Mouse (Mus musculus): Measurements from ENCODE around the gene Slc26a10. TPM values are rescaled to one million over a fixed set of nuclear protein-coding genes. Genes with fewer than 3 reads are reported as not detected.

Gene Slc26a10
- total RNA-seq (2021): under 1 TPM; 0.83 to 0.88 TPM

DNA sequence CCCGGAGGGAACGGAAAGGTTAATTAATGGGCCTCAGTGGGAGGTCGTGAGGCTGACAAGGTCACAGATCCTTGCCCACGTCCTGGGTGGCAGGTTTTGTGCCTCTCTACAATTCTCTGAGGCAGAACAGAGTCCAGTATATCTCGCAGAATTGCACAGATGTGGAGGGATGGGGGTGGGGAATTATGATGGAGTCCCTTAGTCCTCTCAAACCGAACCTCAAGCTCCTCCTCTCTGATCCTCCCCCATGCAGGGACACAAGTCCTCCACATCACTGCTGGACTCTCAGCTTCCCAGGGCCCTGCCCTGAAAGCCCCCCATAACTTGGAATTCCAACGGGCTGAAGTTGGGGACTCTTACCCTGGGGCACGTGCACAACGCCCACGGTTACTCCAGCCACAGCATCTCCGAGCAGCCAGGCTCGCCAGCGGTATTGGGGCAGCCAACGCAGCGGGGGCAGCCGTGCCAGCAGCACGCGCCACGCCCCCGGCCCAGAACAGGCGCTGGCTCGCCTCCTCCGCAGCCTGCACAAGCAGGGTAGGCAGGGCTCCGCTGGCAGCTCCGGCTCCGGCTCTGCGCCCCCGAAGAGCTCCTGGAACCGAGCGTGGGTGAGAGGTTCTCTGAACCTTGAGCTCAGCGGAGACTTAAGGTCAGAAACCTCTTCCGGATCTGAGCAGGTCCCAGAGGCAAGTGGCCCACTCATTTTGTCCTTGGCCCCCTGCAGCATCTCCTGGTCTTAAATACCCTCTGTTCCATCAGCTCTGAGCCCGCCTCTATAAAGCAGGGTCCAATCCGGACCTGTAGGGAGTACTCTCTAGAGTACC lies at the start of gene Slc26a10:
Gene Slc26a10 (minus strand): TSS at position 775 of the 824 bp plus-strand sequence.
- intact Hi-C loops (cut with DNase I): no loop called here
- DNase-seq: peak; percentile 57

DNA sequence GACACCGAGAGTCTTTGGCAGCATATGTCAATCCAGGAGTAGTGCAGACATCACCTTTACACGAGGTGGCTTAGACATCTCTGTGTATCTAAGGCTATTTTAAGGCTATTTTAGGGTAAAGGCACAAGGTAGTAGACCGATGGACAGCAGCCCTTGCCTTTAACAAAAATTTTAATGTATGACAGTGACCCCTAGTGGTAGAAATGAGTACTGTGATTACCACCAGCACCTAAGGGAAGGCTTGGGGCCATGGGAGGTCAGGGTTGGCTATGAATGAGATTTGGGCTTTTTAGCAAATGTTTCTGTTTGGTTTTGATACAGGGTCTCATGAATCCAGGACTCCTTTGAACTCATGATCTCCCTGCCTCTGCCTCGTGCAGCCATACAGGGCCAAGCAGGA lies 48.5 kb upstream of the Slc26a10 start:
- intact Hi-C loops (cut with DNase I): no loop called here
- DNase-seq: no peak

DNA sequence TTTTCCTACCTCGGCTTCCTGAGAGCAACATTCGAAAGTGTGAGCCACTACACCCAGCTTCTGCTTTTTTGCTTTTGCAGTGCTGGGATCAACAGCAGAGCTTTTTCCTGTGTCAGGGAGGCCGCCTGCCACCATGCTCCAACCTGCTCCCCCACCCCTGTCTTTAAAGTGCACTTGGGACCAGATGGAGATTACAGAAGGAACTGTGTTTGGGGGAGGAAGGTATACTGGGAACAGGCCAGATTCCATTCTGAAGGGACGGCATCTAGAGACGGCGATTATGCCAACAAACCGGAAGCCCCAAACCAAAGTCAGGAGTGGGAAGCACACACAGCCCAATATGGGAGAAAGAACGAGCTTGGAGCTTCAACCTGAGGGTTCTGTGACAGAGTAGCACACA lies 46.7 kb upstream of the Slc26a10 start:
- intact Hi-C loops (cut with DNase I): no loop called here
- DNase-seq: no peak

DNA sequence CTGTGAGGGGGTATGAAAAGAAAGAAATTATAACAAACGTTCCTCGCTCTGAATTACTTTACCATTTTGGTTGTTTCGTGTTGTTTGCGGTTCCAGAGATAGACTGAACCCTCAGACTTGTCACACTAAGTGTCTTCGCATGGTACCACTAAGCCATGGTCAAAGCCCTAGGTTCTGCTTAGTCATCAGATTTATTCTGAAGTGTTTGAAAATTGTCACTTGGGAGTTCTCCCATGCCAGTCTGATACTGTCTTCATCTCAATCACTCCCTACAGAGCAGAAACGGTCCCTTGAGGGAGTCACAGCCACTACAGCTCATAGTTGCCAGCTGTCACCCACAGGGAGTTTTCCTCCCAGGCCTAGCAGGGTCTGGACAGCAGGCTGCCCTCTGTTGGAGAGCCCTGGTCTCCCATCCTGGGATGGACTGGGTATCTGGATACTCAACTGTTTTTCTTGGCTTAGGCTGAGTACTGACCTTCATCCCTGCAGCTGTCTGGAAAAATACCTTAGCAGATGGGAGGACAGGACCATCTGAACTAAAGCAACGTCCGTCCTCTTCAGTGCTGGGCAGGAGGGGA lies 46.0 kb upstream of the Slc26a10 start:
- DNase-seq: peak; percentile 27
- intact Hi-C loops (cut with DNase I): no loop called here

DNA sequence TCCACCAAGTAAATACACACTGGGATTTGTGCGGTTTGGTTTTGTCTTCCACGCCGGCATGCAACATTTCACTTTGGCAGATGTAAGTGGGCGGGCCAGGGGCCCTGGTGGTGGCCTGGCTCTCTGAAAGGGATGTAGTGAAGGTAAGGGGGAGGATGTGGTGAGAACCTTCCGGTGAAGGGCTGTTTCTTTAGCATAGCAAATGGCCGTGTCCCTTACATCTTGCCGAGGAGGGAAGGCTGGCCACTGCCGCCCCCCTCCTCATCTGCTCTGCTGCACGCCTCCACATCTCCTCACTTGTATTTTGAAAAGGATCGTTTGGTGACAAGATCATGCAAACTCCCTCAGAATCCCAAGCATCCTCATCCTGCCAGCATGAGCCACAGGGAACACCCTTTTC lies 45.3 kb upstream of the Slc26a10 start:
- intact Hi-C loops (cut with DNase I): loop anchor here (2.0 kb wide), 1 partner anchor 49 kb away; no protein-coding TSS in a partner anchor

DNA sequence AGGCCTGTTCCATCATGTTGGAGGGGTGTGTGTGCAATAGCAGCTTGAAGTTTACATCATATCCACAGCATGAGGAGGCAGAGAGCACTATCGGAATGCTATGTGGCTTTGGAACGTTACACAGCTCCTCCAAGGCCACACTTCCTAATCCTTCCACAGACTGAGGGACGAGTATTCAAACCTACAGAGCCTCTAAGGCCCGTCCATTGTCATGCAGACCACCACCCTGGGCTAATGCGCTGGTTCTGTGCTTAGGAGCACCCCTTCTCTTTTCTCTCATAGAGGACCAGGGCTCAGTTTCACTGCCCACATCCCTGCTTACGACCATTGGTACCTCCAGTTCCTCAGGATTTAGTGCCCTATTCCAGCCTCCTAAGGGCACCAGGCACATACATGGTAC lies 44.8 kb upstream of the Slc26a10 start:
- no peak for DNase-seq

More for the DNA sequence above, 45.3 kb upstream of the Slc26a10 start:
- no peak for DNase-seq

DNA sequence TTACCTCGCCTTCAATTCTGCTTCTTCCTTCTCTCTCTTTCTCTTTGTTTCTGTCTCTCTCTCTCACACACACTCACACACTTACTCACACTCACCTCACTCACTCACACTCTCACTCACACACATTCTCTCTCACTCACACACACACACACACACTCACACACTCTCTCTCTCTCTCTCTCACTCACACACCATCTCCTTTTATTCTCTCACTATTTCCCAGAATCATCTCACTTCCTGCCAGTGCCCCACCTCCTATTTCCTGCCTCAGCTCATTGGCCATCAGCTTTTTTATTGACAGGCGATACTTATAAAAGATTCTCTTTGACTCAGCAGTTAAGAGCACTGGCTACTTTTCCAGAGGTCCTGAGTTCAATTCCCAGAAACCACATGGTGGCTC lies 37.9 kb upstream of the Slc26a10 start:
- DNase-seq: no peak
- intact Hi-C loops (cut with DNase I): no loop called here

More for the DNA sequence above, 44.8 kb upstream of the Slc26a10 start:
- intact Hi-C loops (cut with DNase I): loop anchor here (2.0 kb wide), 1 partner anchor 48 kb away; no protein-coding TSS in a partner anchor

DNA sequence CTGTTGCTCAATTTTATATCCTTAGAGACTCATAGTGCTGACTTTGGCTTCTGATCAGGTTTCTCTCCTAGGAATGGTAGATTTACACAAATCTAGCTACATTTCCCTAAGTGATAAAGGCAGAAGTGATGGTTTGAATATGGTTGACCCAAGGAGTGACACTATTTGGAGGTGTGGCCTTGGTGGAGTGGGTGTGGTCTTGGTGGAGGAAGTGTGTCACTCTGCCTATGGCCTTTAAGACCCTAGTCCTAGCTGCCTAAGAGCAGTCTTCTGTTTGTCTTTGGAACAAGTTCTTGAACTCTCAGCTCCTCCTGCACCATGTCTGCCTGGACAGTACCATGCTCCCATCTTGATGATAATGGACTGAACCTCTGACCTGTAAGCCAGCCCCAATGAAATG lies 36.7 kb upstream of the Slc26a10 start:
- intact Hi-C loops (cut with DNase I): no loop called here
- DNase-seq: no peak

DNA sequence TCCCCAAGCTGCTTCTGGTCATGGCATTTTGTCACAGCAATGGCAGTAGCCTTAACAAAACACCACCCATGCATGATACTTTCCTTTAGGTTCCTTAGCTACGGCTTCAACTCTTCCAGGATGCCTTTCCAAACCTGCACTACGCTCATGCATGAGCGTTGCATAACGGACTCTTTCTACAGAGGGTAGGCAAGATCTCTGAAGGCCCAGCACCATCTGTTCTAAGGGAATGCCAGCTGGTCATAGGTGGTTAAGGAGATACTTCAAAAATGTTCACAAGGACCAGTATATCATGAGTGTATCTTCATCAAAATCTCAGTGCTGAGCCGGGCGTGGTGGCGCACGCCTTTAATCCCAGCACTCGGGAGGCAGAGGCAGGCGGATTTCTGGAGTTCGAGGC lies 36.0 kb upstream of the Slc26a10 start:
- no peak for DNase-seq
- intact Hi-C loops (cut with DNase I): no loop called here

DNA sequence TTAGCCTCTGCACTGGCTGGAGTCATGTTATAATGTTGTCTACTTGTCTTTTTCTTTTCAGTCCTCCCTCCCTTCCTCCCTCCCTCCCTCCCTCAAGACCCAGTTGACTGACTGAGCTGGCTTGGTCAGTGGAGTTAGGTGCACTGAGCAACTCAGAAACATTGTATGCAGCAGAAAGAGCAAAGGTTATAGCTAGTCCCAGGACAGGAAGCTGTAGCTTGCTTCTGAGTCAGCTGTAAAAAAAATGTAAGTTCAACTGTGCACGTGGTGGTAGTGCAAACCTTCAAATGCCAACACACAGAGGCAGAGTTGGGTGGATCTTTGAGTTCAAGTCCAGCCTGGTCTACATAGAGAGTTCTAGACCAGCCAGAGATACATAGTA lies 34.0 kb upstream of the Slc26a10 start:
- intact Hi-C loops (cut with DNase I): no loop called here
- no peak for DNase-seq

DNA sequence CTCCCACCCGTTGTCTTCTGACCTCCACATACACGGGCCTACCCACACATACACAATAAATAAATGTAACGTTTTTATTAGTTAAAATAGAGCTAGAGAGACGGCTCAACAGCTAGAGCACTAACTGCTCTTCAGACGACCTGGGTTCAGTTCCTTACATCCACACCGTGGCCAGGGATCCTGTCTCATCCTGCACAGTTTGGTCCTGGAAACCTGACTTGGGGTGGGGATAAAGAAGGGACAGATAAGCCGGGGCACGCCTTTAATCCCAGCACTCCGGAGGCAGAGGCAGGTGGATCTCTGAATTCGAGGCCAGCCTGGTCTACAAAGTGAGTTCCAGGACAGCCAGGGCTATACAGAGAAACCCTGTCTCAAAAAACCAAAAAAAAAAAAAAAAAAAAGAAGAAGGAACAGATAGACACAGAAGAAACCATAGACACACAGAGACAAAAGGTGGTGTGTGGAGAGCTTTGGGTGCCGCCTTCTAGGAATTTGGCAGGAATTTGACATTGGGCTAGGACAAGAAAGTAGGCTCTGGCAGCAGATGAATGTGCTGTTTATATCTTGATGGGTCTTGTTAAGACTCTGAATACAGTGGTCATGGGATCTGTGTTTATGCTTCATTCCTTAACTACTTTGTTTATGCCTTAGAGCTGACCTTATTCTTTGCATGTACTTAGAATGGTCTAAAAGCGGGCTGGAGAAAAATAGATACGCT lies 33.4 kb upstream of the Slc26a10 start:
- no peak for DNase-seq

DNA sequence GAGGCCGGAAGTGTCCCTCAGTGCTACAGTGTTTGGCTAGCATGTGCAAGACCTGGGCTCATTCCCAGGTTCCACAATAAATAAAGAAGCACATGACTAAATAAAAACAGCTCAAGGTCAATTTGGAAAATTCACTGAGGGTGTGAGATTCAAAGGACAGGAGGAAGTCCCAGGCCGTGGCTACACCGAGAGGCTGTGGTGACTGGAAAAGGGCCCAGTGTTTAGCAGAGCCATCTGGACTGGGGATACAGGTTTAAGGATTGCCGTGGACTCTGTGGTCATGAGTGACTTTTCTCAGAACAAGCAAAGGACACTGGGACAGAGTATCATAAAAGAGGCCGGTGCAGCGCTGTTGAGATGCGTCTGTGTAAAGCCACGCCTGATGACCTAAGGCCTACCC lies 32.8 kb upstream of the Slc26a10 start:
- intact Hi-C loops (cut with DNase I): no loop called here
- no peak for DNase-seq

More for the DNA sequence above, 33.4 kb upstream of the Slc26a10 start:
- intact Hi-C loops (cut with DNase I): no loop called here

DNA sequence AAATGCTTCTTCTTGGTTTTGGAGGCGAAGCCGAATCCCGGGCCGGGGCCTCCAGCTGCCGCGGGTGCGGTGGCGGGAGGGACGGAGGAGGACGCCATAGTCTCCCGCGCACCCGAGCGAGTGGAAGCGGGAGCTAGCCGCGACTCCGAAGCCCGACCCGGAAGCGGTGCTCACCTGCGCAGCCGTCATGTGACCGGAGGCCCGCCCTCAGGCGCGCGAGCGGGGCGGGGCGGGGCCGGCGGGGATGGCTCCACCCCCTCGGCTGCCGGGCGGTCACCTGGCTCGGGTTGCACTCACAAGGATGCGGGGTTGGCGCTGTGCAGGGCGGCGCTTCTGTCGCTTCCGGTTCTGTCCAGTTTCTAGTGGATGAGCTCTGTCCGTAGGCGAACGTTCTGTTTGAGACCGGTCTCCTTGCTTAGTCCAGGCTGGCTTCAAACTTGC lies 31.0 kb upstream of the Slc26a10 start, which contains the start of gene Pip4k2c:
Gene Pip4k2c (minus strand): TSS at position 172 of the 441 bp plus-strand sequence.
- intact Hi-C loops (cut with DNase I): no loop called here

DNA sequence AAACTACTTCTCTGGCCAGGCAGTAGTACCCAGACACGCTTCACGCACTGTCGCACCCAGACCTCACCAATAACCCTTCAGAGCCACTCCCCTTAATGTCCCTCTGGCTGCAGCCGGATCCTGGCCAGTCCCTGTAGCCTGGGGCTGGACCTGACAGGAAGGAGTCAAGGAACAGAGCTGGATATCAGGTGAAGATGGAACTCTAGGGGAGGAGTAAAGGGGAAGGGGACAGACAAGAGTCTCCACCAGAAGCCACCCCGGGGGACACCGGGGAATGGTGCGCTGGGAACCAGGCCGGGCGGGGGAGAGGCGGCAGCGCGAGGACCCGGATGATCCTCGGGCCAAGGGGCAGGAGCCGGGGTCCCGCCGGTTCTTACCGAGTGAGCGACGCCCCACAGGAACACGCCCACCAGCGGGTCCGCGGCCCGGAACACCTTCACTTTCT lies 30.5 kb upstream of the Slc26a10 start:
- intact Hi-C loops (cut with DNase I): no loop called here

More for the DNA sequence above, 31.0 kb upstream of the Slc26a10 start, which contains the start of gene Pip4k2c:
- DNase-seq: peak; percentile 83

DNA sequence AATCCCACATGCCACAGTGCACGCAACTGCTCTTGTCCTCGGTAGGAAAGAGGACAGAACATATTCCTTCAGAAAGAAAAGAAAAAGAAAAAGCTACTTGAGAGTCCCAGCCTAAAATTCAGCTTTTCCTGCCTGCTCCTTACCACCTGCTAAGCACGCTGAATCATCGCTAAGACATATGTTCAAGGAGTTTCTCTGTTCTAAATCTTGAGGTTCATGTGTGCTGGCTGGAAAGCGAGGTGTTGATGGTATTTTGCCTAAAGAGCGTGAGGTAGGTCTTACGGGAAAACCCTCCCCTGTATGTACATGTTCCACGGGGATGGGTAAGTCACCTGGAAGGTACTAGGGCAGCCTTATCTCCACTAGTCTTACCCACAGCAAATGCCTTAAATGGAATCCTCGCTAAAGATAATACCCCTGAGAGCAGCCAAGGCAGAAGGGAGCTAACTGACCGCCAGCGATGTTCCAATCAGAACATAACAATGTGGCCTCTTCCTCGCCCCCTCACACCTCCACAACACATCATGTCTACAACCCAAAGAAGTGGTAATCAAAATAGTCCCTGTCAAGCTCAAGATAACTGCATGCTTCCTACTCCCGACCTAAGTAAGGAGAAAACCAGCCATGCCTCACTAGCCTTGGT lies 29.6 kb upstream of the Slc26a10 start:
- intact Hi-C loops (cut with DNase I): no loop called here

More for the DNA sequence above, 30.5 kb upstream of the Slc26a10 start:
- DNase-seq: no peak

DNA sequence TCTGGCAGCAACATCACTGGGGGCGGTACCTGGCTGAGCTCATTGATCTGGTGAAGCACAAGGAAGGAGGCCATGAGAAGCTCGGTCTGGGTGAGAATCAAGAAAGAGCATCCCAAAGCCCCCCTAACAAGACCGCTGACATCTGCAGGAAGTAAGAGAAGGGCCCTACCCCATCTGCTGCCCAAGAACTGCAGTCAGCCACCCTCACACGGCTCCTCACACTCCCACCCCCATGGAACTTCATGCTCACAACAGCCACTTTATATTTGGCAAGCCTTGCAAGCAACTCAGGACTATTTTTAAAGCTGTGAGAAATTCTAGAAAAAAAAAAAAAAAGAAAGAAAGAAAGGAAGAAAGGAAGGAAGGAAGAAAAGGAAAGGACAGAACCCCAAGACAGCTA lies 28.5 kb upstream of the Slc26a10 start:
- no peak for DNase-seq

More for the DNA sequence above, 29.6 kb upstream of the Slc26a10 start:
- no peak for DNase-seq

DNA sequence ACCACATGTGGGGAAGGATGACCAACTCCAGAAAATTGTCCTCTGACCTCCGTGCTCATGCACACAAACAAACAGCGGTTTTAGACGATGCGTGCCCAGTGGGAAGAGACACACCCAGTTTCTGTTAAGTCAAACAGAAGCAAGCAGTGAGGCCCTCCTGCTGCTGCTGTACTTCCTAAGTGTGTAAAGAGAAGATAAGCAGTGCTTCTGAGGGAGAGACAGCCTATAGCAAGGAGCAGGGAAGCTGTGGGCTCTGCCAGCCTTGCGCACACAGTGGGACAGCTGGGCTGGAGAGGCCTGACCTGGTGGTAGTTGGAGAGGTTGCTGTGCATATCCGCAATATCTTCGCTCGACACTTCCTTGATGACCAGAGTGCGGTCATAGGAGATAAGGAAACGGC lies 24.9 kb upstream of the Slc26a10 start:
- DNase-seq: no peak
- intact Hi-C loops (cut with DNase I): no loop called here

More for the DNA sequence above, 28.5 kb upstream of the Slc26a10 start:
- intact Hi-C loops (cut with DNase I): no loop called here

DNA sequence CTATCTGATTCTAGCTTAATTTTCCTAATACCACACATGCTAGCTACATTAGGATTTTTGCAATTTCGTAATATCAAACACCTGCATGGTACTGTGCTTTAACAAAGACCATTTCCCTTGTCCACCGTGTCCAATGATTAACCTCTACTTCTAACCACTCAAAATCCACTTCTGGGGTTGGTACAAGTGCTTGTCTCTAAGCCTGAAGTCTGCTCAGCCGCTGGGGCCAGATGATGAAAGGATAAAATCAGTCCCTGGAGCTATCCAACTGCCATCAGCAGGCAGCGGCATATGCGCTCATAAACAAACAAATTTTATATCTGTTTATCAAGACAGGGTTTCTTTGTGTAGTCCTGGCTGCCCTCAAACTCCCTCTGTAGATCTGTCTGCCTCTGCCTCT lies 24.1 kb upstream of the Slc26a10 start:
- intact Hi-C loops (cut with DNase I): no loop called here
- no peak for DNase-seq

DNA sequence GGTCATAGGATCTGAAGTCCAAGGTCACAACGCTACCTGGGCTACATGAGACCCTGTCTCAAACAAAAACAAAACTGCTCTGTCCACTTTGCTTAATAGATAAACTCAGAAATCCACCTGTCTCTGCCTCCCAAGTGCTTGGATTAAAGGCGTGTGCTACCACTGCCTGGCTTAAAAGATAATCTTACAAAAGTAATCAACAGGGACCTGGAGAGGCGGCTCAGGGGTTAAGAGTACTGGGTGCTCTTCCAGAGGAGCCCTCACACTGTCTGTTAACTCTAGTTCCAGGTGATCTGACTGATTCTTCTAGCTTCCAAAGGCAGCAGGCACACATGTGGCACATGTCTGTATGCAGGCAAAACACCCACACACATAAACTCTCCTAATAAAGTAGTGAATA lies 22.7 kb upstream of the Slc26a10 start:
- no peak for DNase-seq
- intact Hi-C loops (cut with DNase I): no loop called here

DNA sequence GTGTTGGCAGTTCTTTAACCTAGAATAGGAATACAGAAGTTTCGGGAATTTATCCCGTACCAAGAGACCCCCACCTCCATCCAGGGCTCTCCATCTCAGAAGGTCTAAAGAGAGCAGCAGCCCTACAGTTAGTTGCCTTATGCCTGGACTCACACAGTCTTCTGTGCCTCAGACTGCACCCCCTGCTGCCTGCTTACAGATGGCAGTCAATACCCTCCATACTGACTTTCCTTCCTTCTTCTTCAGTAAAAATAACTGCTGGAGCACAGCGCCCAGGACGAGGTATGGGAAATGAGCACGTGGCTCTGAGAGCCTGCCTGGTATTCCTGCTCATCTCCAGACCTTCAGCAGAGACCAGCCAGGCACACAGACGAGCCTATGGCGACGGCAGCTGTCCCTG lies 19.8 kb upstream of the Slc26a10 start:
- intact Hi-C loops (cut with DNase I): no loop called here
- DNase-seq: no peak

DNA sequence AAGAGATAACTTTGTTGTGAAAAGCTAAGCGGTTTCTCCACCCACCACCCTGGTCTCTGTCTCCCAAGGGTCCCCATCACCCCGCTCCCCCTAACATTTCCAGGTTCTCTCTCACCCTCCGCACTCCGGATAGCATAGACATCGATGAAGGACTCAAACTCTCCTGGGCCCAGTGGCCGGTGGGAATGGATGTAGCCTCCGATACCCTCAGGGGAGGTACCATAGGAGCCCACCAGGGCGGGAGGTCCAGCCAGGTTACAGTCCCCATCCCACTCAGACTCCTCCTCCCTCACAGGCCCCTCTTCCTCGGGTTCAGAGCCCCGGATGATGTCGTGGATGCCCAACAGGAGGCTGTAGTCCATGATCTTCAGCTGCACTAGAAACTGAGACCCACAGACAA lies 19.0 kb upstream of the Slc26a10 start:
- DNase-seq: no peak
- intact Hi-C loops (cut with DNase I): no loop called here

Measured in left cerebral cortex, postnatal 4 days (tissue).